Mouse (Mus musculus) forebrain, embryonic 15.5 days (tissue): ENCODE data around the gene Tlk1. TPM values are rescaled to one million over a fixed set of nuclear protein-coding genes. Genes with fewer than 3 reads are reported as not detected.

ENCODE experiments used
- ATAC-seq: fragments of 200-750 bp; cut with Nextera tagmentation; replicated peaks from 2 replicates; pipeline ENCODE4 v1.8.0; 2017; ENCODE audit warnings: mild to moderate bottlenecking, moderate TSS enrichment, moderate library complexity
- H3K27ac ChIP-seq: fragments of 300-500 bp; sonication (generic); replicated peaks from 2 replicates; pipeline ENCODE4 v1.5.1; 2015; ENCODE audit warnings: mild to moderate bottlenecking, inconsistent platforms
- H3K27me3 ChIP-seq: fragments of 300-500 bp; sonication (generic); 2 replicates; pipeline ENCODE4 v1.6.1; 2015; ENCODE audit warnings: inconsistent platforms
- H3K36me3 ChIP-seq: fragments of 300-500 bp; sonication (generic); 2 replicates; pipeline ENCODE4 v1.6.1; 2015; ENCODE audit warnings: mild to moderate bottlenecking, inconsistent platforms
- H3K4me1 ChIP-seq: fragments of 300-500 bp; sonication (generic); 2 replicates; pipeline ENCODE4 v1.6.1; 2015; ENCODE audit warnings: inconsistent platforms
- H3K4me2 ChIP-seq: fragments of 300-500 bp; sonication (generic); replicated peaks from 2 replicates; pipeline ENCODE4 v1.6.1; 2015; ENCODE audit warnings: mild to moderate bottlenecking, inconsistent platforms
- H3K4me3 ChIP-seq: fragments of 300-500 bp; sonication (generic); 2 replicates; pipeline ENCODE4 v1.5.1; 2015; ENCODE audit warnings: mild to moderate bottlenecking, inconsistent platforms
- H3K9ac ChIP-seq: fragments of 300-500 bp; sonication (generic); replicated peaks from 2 replicates; pipeline ENCODE4 v1.6.1; 2015; ENCODE audit warnings: mild to moderate bottlenecking, inconsistent platforms
- H3K9me3 ChIP-seq: fragments of 300-500 bp; sonication (generic); 2 replicates; pipeline ENCODE4 v1.6.1; 2016; ENCODE audit warnings: inconsistent platforms
- WGBS: fragments of 180-500 bp; shearing (Covaris S2); methylation state at CpG from one replicate; pipeline ENCODE4 v1.1.7; 2015; ENCODE audit warnings: mixed read lengths; 5-methylcytosine and 5-hydroxymethylcytosine counted together
- polyA plus RNA-seq: library from polyadenylated mRNA; unstranded; fragments of >200 nt; fragmentation: Nextera tagmentation; extraction: Ambion mirVana; gene quantifications from 2 replicates; pipeline ENCODE4 v1.2.1, GENCODE M21; 2015

Tlk1 gene
- polyA plus RNA-seq, 1 experiment from 2014 or later: 25.3 TPM

DNA sequence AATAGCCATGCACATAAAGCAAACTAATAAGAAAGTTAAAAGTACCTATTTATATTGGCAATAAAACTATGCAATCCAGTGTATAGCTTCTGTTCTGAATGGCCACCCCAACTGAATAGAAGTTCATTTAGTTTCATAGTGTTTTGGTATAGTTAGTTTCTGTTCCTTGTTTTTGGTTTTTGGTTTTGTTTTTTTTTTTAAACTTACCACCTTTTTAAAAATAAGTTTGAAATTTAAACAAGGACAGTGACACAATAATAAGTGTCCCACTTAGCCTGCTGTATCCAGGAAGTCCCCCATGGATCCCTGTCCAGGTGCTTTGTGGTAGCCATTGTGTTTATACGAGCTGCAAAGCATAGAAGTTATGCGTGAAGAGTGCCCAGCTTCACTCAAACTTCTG, 156.3 kb downstream of the Tlk1 start:
- no peak overlapping the region for H3K27ac ChIP-seq
- H3K36me3 ChIP-seq: no peaks in the 10 kb centered on the region
- 83% methylated on average over 2 of the region's 2 CpGs for WGBS
- H3K9me3 ChIP-seq: no peaks in the 10 kb centered on the region
- H3K9ac ChIP-seq: no peak overlapping the region
- H3K4me1 ChIP-seq: no peaks in the 10 kb centered on the region
- ATAC-seq: no peak
- no peak overlapping the region for H3K4me2 ChIP-seq
- no peak overlapping the region for H3K4me3 ChIP-seq
- H3K27me3 ChIP-seq: no peaks in the 10 kb centered on the region

DNA sequence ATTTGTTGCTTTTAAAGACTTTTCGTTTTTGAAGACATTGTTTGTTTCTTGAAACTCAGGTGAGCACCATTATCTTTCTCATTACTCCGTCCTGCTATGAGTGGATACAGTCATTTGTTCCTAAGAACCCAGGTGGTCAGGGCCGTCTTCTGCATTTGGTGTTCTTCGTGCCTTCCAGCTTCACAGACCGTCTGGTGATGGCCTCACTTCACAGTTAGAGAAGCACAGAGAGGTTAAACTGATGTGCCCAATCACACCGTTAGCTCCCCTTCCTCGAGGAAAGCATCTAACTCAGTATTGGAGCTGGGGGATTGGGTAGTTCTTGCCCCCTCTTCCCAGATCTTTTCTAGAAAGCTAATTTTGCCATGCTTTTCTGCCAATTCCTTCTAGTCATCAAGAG, 158.5 kb downstream of the Tlk1 start:
- no peak overlapping the region for H3K9ac ChIP-seq
- no peaks in the 10 kb centered on the region for H3K9me3 ChIP-seq
- no peaks in the 10 kb centered on the region for H3K27me3 ChIP-seq
- H3K36me3 ChIP-seq: no peaks in the 10 kb centered on the region
- 89% methylated on average over 7 of the region's 7 CpGs for WGBS
- no peak overlapping the region for H3K4me2 ChIP-seq
- H3K4me3 ChIP-seq: no peak overlapping the region
- H3K27ac ChIP-seq: no peak overlapping the region
- no peak for ATAC-seq
- peaks cover 17% of the 10 kb centered on the region for H3K4me1 ChIP-seq

DNA sequence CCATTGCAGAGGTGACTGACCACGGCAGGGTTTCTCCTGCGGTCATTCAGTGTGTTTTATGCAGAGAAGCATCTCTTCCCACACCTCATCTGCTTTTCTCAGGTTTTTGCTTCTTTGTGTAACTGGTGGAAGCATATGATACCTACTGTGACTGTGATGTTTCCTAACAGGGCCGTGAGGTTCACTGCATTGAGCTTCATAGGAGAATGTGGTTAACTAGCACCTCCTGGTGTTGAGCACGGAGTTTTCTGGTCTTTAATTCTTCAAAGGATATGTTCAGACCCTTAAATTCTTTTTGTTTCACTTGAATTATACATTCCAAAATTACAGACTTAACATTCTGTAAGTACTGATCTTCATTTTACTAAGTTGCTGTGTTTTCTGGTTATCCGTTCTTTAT, 161.8 kb downstream of the Tlk1 start:
- 75% methylated on average over 5 of the region's 5 CpGs for WGBS

More for the DNA sequence above, 161.8 kb downstream of the Tlk1 start:
- no peak for ATAC-seq
- no peak overlapping the region for H3K27ac ChIP-seq
- H3K9ac ChIP-seq: no peak overlapping the region
- no peak overlapping the region for H3K4me3 ChIP-seq
- no peaks in the 10 kb centered on the region for H3K9me3 ChIP-seq
- no peak overlapping the region for H3K4me2 ChIP-seq
- H3K27me3 ChIP-seq: no peaks in the 10 kb centered on the region
- peaks cover 24% of the 10 kb centered on the region for H3K4me1 ChIP-seq
- H3K36me3 ChIP-seq: no peaks in the 10 kb centered on the region

Other genes starting within 250 kb of the Tlk1 start
- 125 and 130 TPM in 2 replicates for gene Gorasp2, start 164.2 kb downstream of the Tlk1 start, polyA plus RNA-seq
- gene Gm26558, start 163.6 kb downstream of the Tlk1 start, polyA plus RNA-seq: 3.8 and 4.4 TPM in 2 replicates
- gene Dcaf17, start 229.6 kb upstream of the Tlk1 start, polyA plus RNA-seq: 41.0 and 42.1 TPM in 2 replicates
- 14.7 and 16.5 TPM in 2 replicates for gene Mettl8, start 229.9 kb upstream of the Tlk1 start, polyA plus RNA-seq